Mouse (Mus musculus) E14TG2a.4 (cell line): ENCODE measurements at regions not wholly inside any gene's neighbourhood (a gene's known extent, or its start where the extent isn't known, plus 50 kb on each side); places are given as distances from the start of the nearest gene placed in this dataset.

Experiments used
- H3K27me3 ChIP-seq: 2 replicates; pipeline ENCODE4 v1.6.1; 2014; ENCODE audit warnings: low read length, control low read depth; ENCODE audit not compliant: insufficient read depth
- H3K36me3 ChIP-seq: 2 replicates; pipeline ENCODE4 v1.6.1; 2014; ENCODE audit warnings: low read length, control low read depth; ENCODE audit not compliant: insufficient read depth
- H3K4me1 ChIP-seq: replicated peaks from 2 replicates; pipeline ENCODE4 v1.6.1; 2014; ENCODE audit warnings: low read depth, low read length, control low read depth
- H3K4me3 ChIP-seq: replicated peaks from 2 replicates; pipeline ENCODE4 v1.5.1; 2014; ENCODE audit warnings: mild to moderate bottlenecking, low read length
- H3K9me3 ChIP-seq: 2 replicates; pipeline ENCODE4 v1.6.1; 2014; ENCODE audit warnings: low read length, control low read depth
- CTCF ChIP-seq: conservative IDR thresholded peaks from 2 replicates; pipeline ENCODE4 v1.5.1; 2014; ENCODE audit warnings: low read length
- NANOG ChIP-seq: IDR thresholded peaks from 2 replicates; pipeline ENCODE4 v1.6.1; 2014; ENCODE audit warnings: borderline replicate concordance, low read length, mixed read lengths
- POU5F1 ChIP-seq: IDR thresholded peaks from 2 replicates; pipeline ENCODE4 v1.6.1; 2014; ENCODE audit warnings: low read length, borderline replicate concordance

DNA sequence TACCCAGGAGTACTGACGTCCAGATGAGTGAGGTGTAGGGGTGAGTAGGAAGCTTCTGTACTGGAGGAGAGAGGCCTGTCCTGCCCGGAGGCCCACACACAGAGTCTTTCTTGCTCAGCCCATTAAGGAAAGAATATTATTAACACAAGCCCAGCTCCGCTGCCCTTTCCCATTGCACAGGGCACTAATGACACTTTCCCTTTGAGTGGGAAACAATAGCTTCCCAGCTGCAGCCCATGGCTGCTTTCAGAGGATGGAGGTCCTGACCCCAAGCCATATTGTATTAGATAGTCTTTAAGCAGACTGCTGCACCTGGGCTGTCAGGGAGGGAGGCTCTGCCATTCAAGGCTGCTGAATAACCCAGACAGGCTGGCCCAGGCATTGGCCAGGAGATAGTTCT is 64.6 kb upstream of the Hpcal1 start:
- H3K4me3 ChIP-seq: no peak overlapping the region
- no peaks in the 10 kb centered on the region for H3K36me3 ChIP-seq
- H3K9me3 ChIP-seq: peaks cover 5% of the 10 kb centered on the region
- peaks cover 28% of the 10 kb centered on the region for H3K4me1 ChIP-seq
- no peak for TF ChIP-seq POU5F1
- no peak for TF ChIP-seq CTCF
- no peak for TF ChIP-seq NANOG
- peaks cover 52% of the 10 kb centered on the region for H3K27me3 ChIP-seq

DNA sequence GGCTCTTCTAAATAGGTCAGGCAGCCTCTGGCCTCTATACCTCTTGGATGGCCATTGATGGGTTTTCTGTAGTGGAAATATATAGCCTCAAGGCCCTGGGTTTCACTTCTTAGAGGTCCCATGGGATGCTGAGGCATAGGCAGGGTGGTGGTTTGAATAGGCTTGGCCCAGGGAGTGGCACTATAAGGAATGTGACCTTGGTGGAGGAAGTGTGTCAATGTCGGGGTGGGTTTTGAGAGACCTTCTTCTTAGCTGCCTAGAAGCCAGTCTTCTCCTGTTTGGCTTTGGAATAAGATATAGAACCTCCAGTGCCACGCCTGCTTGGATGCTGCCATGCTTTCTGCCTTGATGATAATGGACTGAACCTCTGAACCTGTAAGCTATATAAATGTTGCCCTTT is 59.5 kb upstream of the Hpcal1 start:
- Histone ChIP-seq H3K27me3 (peaks cover 25% of the 10 kb centered on the region), H3K4me1 (no peaks in the 10 kb centered on the region), H3K4me3 (no peak overlapping the region), H3K36me3 (no peaks in the 10 kb centered on the region), H3K9me3 (peaks cover 14% of the 10 kb centered on the region)
- TF ChIP-seq CTCF (no peak), POU5F1 (no peak), NANOG (no peak)

DNA sequence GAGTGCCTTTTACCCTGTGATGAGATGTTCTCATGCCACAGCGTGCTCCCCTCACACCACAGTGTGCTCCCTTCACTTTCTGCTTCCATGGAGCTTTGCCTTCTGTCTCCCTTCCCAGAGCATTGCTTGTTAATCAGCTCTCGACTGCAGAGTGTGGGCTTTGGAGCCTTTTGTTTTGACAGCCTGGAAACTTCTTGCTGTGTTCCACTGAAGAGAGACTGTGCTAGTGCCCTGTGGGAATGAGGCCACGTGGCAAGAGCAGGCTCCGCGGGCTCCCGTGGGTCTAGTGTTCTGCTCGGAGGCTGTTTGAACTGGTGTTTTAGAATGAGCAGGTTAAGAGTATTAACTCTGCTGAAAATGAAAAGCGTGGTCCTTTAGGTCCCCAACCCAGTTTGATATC is 54.5 kb upstream of the Hpcal1 start:
- TF ChIP-seq CTCF (no peak), POU5F1 (no peak), NANOG (no peak)
- no peaks in the 10 kb centered on the region for H3K27me3 ChIP-seq
- no peaks in the 10 kb centered on the region for H3K36me3 ChIP-seq
- no peak overlapping the region for H3K4me3 ChIP-seq
- no peaks in the 10 kb centered on the region for H3K4me1 ChIP-seq
- peaks cover 7% of the 10 kb centered on the region for H3K9me3 ChIP-seq

DNA sequence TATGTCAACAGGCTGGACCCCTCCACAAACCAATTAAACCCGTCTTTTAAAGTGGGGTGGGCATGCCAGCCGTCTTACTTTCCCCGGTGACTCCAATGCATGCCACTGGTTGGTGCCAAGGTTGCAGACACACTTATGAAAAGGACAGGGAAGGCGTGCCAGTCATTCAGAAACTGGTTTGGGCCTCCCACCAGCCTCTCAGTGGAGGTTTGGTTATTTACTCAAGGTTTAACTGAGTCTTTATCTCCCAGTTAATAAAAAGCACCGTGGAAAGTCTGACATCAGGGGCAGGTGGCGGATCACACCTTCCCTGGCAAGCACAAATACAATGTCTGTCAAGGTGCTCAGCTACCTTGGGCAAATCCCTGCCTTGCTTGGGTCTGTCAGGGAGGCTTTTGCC is 54.1 kb upstream of the Hpcal1 start:
- TF ChIP-seq CTCF: no peak
- no peak for TF ChIP-seq POU5F1
- no peak for TF ChIP-seq NANOG
- no peaks in the 10 kb centered on the region for H3K27me3 ChIP-seq
- H3K4me1 ChIP-seq: no peaks in the 10 kb centered on the region
- no peak overlapping the region for H3K4me3 ChIP-seq
- H3K36me3 ChIP-seq: no peaks in the 10 kb centered on the region
- peaks cover 5% of the 10 kb centered on the region; the same call in 1 of the 2 replicates for H3K9me3 ChIP-seq
